Mouse (Mus musculus): Measurements from ENCODE around the gene Hoxb7.

Hoxb7 gene

GRCm38 (mm10) chr11:96336597-96336996 is 50.2 kb downstream of the Hoxb7 start:
- DNase-seq (ENCODE audit: low spot score), result no peak

DNA sequence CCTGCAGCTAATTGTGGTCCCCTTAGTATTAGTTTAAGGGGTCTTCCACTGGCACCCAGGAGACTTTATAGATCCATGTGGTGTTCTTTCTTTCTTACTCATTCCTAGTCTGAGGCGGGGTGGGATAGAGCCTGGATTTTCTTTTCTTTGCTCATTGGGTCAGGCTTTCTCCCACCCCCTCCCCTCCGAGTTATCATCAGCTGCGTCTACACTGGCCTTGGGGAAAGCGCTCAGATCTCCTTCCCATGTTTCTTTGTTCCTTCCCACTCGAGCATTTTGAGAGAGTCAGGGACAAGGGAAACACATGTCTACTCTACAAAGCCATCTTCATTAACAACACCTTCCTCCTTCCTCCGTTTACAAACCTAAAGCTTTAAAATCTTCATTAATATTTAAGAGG is 50.6 kb downstream of the Hoxb7 start:
- no peak for DNase-seq (ENCODE audit: low spot score)

DNA sequence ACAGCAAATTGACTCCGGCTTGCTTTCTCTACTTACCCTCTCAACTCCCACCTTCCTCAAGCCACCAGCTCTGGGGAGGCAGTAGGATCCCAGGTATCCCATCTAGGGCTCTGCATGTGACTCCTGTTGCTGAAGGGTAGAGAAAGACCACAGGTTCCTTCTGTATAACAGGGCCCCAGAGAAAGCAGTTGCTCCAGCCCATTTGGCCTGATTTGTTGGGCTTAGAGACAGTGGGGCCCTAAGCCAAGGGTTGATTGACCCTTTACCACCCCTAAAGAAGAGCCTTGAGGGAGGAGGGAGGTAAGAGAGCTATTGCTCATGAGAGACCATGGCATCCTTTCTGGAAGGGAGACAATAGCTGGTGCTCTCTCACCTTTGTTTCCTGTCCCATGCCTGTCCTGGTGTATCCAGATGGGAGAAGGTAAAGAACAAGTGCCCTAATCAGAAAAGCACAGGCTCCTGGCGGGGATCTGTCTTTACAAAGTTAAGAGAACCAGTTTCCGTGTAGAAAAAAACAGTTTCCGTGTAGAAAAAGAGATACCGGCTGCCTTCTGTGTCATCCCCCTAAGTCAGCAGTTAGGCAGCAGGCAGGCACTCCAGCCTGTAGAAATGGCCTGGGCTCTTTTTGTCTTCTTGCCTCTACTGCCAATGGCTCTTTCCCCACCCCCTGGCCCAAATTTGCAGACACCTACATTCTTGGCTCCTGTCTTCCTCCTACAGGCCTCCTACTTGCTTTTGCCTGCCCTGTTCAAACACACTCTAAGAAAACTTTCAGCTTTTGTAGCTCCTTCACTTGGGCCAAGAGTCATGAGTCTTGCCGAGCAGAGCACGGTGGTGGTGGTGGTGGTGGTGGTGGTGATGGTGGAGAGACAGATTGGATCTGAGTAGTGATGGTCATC is 52.8 kb downstream of the Hoxb7 start:
- DNase-seq (ENCODE audit: low spot score), result no peak

Measured in embryo, embryonic 10.5 days (tissue).